Mouse (Mus musculus) stomach, postnatal 0 days (tissue): ENCODE measurements around the gene Tktl2. TPM values are rescaled to one million over a fixed set of nuclear protein-coding genes. Genes with fewer than 3 reads are reported as not detected.

Experiments used
- ATAC-seq: fragments of 200-750 bp; cut with Nextera tagmentation; 2 replicates; pipeline ENCODE4 v1.8.0; 2017; ENCODE audit not compliant: low FRiP score, low TSS enrichment
- DNase-seq: peaks from one replicate; pipeline ENCODE4 v3.0.0-alpha.2; 2016; ENCODE audit warnings: low spot score
- H3K27ac ChIP-seq: fragments of 300-500 bp; sonication (generic); replicated peaks from 2 replicates; pipeline ENCODE4 v1.5.1; 2014; ENCODE audit warnings: mild to moderate bottlenecking, control low read depth
- H3K27me3 ChIP-seq: fragments of 300-500 bp; sonication (generic); 2 replicates; pipeline ENCODE4 v1.6.1; 2014; ENCODE audit warnings: low read length; ENCODE audit not compliant: control insufficient read depth, insufficient read depth
- H3K36me3 ChIP-seq: fragments of 300-500 bp; sonication (generic); 2 replicates; pipeline ENCODE4 v1.6.1; 2014; ENCODE audit warnings: low read length, mixed read lengths; ENCODE audit not compliant: control insufficient read depth, insufficient read depth
- H3K4me1 ChIP-seq: fragments of 300-500 bp; sonication (generic); replicated peaks from 2 replicates; pipeline ENCODE4 v1.6.1; 2014; ENCODE audit warnings: antibody characterized with exemption; ENCODE audit not compliant: control insufficient read depth, insufficient read depth
- H3K4me2 ChIP-seq: fragments of 300-500 bp; sonication (generic); replicated peaks from 2 replicates; pipeline ENCODE4 v1.6.1; 2014; ENCODE audit warnings: low read depth, mild to moderate bottlenecking, control low read depth, moderate library complexity
- H3K4me3 ChIP-seq: fragments of 300-500 bp; sonication (generic); 2 replicates; pipeline ENCODE4 v1.5.1; 2014; ENCODE audit warnings: low read depth, low read length, control low read depth
- H3K9ac ChIP-seq: fragments of 300-500 bp; sonication (generic); 2 replicates; pipeline ENCODE4 v1.6.1; 2014; ENCODE audit warnings: mild to moderate bottlenecking, low read length, control low read depth, mixed read lengths
- H3K9me3 ChIP-seq: fragments of 300-500 bp; sonication (generic); 2 replicates; pipeline ENCODE4 v1.6.1; 2016; ENCODE audit warnings: low read length; ENCODE audit not compliant: control insufficient read depth
- CTCF ChIP-seq: IDR thresholded peaks from 2 replicates; pipeline ENCODE4 v1.5.1; 2016; ENCODE audit warnings: antibody characterized with exemption, low read depth, mild to moderate bottlenecking, moderate library complexity
- EP300 ChIP-seq: optimal IDR thresholded peaks from 2 replicates; pipeline ENCODE3; 2016; ENCODE audit warnings: antibody characterized with exemption
- WGBS: fragments of 180-500 bp; shearing (Covaris S2); extraction: QIAGEN DNeasy Blood & Tissue Kit; methylation state at CpG from one replicate; pipeline ENCODE4 v1.1.7; 2014; 5-methylcytosine and 5-hydroxymethylcytosine counted together
- polyA plus RNA-seq: library from polyadenylated mRNA; unstranded; fragments of >200 nt; fragmentation: Nextera tagmentation; extraction: Ambion mirVana; gene quantifications from 2 replicates; pipeline ENCODE4 v1.2.1, GENCODE M21; 2015

Tktl2 gene
- polyA plus RNA-seq: not detected in 2 replicates

- WGBS: 95% methylated on average over 22 of the region's 22 CpGs
- Histone ChIP-seq H3K27ac (no peak within 1 kb of the TSS), H3K4me1 (no peaks in the 10 kb centered on the region), H3K36me3 (no peaks in the 10 kb centered on the region), H3K27me3 (no peaks in the 10 kb centered on the region), H3K9ac (no peak within 1 kb of the TSS), H3K9me3 (no peaks in the 10 kb centered on the region), H3K4me3 (no peak within 1 kb of the TSS), H3K4me2 (no peak within 1 kb of the TSS)
- DNase-seq (no peak), ATAC-seq (no peak)
- TF ChIP-seq CTCF (no peak), EP300 (no peak)
Observed at GRCm38 (mm10) chr8:66511537-66511936, at the start of gene Tktl2. Gene Tktl2, plus strand, starts transcription at chr8:66511756.

GRCm38 (mm10) chr8:66469821-66470220 lies 41.7 kb upstream of the Tktl2 start:
- WGBS: 70% methylated on average over 3 of the region's 3 CpGs
- H3K27me3 ChIP-seq: no peaks in the 10 kb centered on the region
- no peak for DNase-seq
- H3K4me1 ChIP-seq: no peaks in the 10 kb centered on the region
- H3K9me3 ChIP-seq: no peaks in the 10 kb centered on the region
- no peaks in the 10 kb centered on the region for H3K36me3 ChIP-seq
- no peak overlapping the region for H3K27ac ChIP-seq
- ATAC-seq: no peak
- H3K9ac ChIP-seq: no peak overlapping the region
- H3K4me3 ChIP-seq: no peak overlapping the region
- TF ChIP-seq EP300 (no peak), CTCF (no peak)
- no peak overlapping the region for H3K4me2 ChIP-seq

DNA sequence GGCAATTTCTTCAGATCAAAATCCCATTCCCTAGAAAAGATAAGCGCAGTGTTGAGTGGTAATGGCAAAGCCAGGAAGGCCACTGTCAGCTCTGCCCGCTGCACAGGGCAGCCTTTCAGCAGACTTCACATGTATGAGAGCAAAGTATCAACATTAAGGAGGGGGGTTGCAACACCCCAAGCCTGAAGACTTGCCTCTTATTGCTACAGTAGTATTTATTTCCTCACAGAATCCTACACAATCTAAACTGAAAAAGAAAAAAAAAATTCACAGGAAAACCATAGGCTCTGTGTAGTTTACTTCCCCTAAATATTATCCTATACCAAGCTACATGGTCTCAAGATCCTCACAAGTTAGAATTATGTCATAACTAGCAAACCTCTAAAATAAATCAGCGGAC lies 34.7 kb upstream of the Tktl2 start:
- 96% methylated on average over 3 of the region's 3 CpGs for WGBS
- peaks cover 13% of the 10 kb centered on the region for H3K36me3 ChIP-seq

DNA sequence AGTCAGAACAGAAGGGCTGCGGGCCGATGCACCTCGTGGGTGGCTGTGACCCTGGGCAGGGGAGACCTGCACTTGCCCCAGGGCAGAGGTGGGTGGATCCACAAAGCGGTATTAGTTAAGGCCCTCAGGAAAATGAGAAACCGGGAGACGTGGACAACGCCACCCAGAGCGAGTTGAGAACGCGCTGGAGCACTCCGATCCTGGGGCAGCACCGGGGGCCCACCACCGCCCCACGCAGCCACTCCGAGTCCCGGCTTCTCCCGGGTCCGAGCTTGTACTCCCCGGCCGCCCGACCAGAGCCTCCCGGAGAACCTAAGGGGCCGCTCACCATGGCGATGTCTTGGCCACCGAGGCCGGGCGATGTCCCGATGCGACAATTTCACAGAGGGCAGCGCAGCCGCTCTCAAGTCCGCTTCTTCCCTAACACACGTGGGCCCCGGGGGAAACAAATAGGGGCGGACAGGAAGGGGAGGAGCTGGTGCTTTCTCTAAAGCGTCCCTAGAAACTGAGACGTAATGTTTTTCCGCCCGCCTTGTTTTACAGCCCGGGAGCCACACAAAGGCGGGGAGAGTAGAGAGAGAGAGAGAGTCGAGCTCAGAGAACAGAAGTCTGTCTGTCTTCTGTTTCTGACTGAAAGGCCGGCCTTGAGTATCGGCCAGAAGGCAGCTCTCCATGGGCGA lies 25.3 kb upstream of the Tktl2 start, which contains the start of gene Tma16:
Gene Tma16, minus strand, starts transcription at position 447 of the 680 bp plus-strand sequence.
- Histone ChIP-seq H3K4me2 (peak within 1 kb of the TSS; percentile 86), H3K4me3 (peak within 1 kb of the TSS; percentile 94), H3K4me1 (no peaks in the 10 kb centered on the region), H3K9me3 (no peaks in the 10 kb centered on the region), H3K27me3 (no peaks in the 10 kb centered on the region), H3K36me3 (peaks cover 4% of the 10 kb centered on the region; the same call in 1 of the 2 replicates), H3K9ac (peak within 1 kb of the TSS; percentile 86), H3K27ac (no peak within 1 kb of the TSS)
- DNase-seq (peak; percentile 83), ATAC-seq (peak; percentile 96)
- TF ChIP-seq CTCF (no peak), EP300 (no peak)
- 1% methylated on average over 44 of the region's 45 CpGs for WGBS

More for the DNA sequence above, 34.7 kb upstream of the Tktl2 start:
- no peak for TF ChIP-seq EP300
- no peak for TF ChIP-seq CTCF
- H3K4me3 ChIP-seq: no peak overlapping the region
- H3K4me1 ChIP-seq: no peaks in the 10 kb centered on the region
- no peaks in the 10 kb centered on the region for H3K27me3 ChIP-seq
- no peak overlapping the region for H3K9ac ChIP-seq
- DNase-seq (no peak), ATAC-seq (no peak)
- H3K27ac ChIP-seq: no peak overlapping the region
- no peaks in the 10 kb centered on the region for H3K9me3 ChIP-seq
- no peak overlapping the region for H3K4me2 ChIP-seq

- WGBS: 46% methylated on average over 3 of the region's 3 CpGs
- H3K27ac ChIP-seq: no peak overlapping the region
- no peaks in the 10 kb centered on the region for H3K36me3 ChIP-seq
- H3K4me2 ChIP-seq: no peak overlapping the region
- H3K4me1 ChIP-seq: no peaks in the 10 kb centered on the region
- TF ChIP-seq EP300 (no peak), CTCF (no peak)
- DNase-seq (no peak), ATAC-seq (no peak)
- H3K9ac ChIP-seq: no peak overlapping the region
- no peak overlapping the region for H3K4me3 ChIP-seq
- H3K9me3 ChIP-seq: no peaks in the 10 kb centered on the region
- no peaks in the 10 kb centered on the region for H3K27me3 ChIP-seq
Observed at GRCm38 (mm10) chr8:66488556-66488955, 23.0 kb upstream of the Tktl2 start.

GRCm38 (mm10) chr8:66490624-66491023 lies 20.9 kb upstream of the Tktl2 start:
- H3K4me2 ChIP-seq: no peak overlapping the region
- H3K27ac ChIP-seq: no peak overlapping the region
- no peaks in the 10 kb centered on the region for H3K9me3 ChIP-seq
- no peaks in the 10 kb centered on the region for H3K36me3 ChIP-seq
- 76% methylated on average over 4 of the region's 4 CpGs for WGBS
- H3K4me1 ChIP-seq: no peaks in the 10 kb centered on the region
- H3K4me3 ChIP-seq: no peak overlapping the region
- TF ChIP-seq CTCF (no peak), EP300 (no peak)
- ATAC-seq (no peak), DNase-seq (no peak)
- H3K27me3 ChIP-seq: no peaks in the 10 kb centered on the region
- H3K9ac ChIP-seq: no peak overlapping the region
